Mouse (Mus musculus) G1E (cell line): ENCODE data around the gene Tmem89.

ENCODE experiments used
- CTCF ChIP-seq: IDR thresholded peaks from 2 replicates; pipeline ENCODE4 v1.5.1; 2012; ENCODE audit warnings: low read depth, low read length, inconsistent platforms, mixed read lengths
- GATA1 ChIP-seq: IDR thresholded peaks from 2 replicates; pipeline ENCODE4 v1.6.1; 2012; ENCODE audit warnings: borderline replicate concordance, low read length, inconsistent platforms, mixed read lengths
- GATA2 ChIP-seq: IDR thresholded peaks from 2 replicates; pipeline ENCODE4 v1.6.1; 2012; ENCODE audit warnings: low read depth, low read length, inconsistent platforms, borderline replicate concordance
- POLR2AphosphoS5 ChIP-seq: IDR thresholded peaks from 2 replicates; pipeline ENCODE4 v1.6.1; 2012; ENCODE audit warnings: low read depth, low read length, inconsistent platforms; ENCODE audit not compliant: insufficient replicate concordance
- TAL1 ChIP-seq: conservative IDR thresholded peaks from 2 replicates; pipeline ENCODE4 v1.6.1; 2012; ENCODE audit warnings: low read depth, low read length, inconsistent platforms, mixed read lengths

- TF ChIP-seq CTCF (no peak), POLR2AphosphoS5 (no peak), GATA1 (no peak), TAL1 (no peak), GATA2 (no peak)
Observed at GRCm38 (mm10) chr9:108945608-108946007, 31.2 kb downstream of the Tmem89 start.
